Mouse (Mus musculus): Measurements from ENCODE around the gene Atg4d.
"Not testable (repeated sequence)": the region's sequence is repeated elsewhere in the genome, so short reads cannot be mapped to it uniquely, and the experiment has no call there.

Gene Atg4d

DNA sequence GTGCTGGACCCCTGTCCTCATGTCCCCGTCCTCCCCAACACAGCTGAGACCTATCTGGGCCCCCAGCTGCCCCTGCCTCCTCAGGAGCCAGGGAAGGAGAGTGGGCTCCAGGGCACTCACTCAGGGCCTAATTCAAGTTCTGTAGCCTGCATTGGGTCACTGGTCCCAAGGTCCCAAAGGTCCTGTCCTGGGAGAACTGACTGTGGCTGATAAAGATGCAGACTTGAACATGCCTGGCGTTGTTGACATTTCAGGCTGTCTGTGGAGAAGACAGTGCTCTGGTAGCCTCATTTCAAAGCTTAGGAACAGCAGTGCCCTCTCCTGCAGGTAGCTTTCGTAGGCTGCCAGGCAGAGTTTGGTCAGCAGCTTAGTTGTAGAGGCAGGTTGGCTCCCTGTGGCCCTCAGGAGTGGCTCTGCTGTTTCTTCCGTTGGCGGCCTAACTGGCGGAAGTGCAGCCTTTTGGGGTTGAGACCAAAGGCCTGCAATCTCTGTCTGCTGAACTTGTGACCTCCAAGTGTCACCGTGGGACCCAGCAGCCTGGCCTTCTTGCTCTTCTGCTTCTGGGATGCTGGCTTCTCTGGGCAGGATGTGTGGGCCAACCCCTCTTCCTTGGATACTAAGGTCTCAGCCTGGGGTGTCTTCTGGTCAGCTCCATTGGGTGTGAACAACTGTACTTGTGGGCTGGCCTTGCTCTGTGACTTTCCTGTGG lies 8.6 kb downstream of the Atg4d start:
- no peak for DNase-seq (ENCODE audit: low read depth, low spot score)

DNA sequence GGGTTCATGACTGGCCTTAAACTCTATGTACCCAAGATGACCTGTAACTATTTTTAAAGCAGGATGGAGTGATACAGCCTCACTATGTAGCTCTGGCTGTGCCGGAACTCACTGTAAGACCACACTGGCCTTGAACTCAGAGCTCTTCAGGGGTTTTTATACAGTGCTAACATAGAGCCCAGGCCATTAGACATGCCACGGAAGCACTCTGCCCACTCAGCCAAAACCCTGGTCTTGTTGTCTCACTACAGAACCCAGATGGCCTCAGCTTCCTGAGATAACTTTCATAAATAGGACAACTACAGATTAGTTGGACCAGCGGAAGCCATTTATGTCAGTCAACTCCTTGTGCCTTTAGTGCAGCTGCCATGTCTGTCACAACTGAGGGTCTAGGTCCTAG lies 9.2 kb downstream of the Atg4d start:
- DNase-seq (ENCODE audit: low read depth, low spot score): no peak

- DNase-seq (ENCODE audit: low read depth, low spot score): no peak
Observed at GRCm38 (mm10) chr9:21275013-21275710, 10.1 kb downstream of the Atg4d start.

GRCm38 (mm10) chr9:21275727-21276126 lies 10.6 kb downstream of the Atg4d start:
- no peak for DNase-seq (ENCODE audit: low read depth, low spot score)

- DNase-seq (ENCODE audit: low read depth, low spot score): no peak
Observed at GRCm38 (mm10) chr9:21276307-21276706, 11.2 kb downstream of the Atg4d start.

DNA sequence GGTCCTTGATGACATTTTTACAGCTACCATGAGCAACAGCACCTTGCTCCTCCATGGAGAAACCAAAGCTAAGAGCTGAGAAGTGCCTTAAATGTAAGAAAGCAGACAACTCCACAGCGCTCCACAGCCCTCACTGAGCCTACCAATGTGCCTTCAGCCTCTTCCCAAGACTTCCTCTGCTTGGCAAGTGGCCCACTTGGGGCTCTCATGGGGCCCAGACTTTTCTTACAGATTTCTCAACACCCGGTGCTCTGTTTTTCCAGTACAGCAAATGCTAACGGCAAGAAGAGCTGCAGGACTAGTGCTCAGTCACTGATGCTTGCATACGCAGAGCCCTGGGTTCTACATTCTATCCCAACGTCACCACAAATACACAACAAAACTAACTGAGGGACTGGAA lies 12.7 kb downstream of the Atg4d start:
- no peak for DNase-seq (ENCODE audit: low read depth, low spot score)

DNA sequence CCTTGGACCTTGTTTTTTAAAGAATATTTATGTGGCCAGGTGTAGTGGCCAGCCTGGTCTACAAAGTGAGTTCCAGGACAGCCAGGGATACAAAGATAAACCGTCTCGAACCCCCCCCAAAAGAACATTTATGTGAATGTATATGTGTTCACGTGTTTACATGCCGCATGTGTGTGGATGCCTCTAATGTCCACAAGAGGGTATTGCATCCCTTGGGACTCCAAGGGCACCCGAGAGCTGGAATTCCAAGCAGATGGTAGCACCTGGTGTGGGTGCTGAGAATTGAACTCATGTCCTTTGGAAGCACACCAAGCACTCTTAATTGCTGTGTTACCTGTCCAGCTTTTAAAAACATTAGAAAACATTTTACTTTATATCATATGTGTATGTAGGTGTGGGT lies 18.5 kb downstream of the Atg4d start:
- DNase-seq (ENCODE audit: low read depth, low spot score): no peak

DNA sequence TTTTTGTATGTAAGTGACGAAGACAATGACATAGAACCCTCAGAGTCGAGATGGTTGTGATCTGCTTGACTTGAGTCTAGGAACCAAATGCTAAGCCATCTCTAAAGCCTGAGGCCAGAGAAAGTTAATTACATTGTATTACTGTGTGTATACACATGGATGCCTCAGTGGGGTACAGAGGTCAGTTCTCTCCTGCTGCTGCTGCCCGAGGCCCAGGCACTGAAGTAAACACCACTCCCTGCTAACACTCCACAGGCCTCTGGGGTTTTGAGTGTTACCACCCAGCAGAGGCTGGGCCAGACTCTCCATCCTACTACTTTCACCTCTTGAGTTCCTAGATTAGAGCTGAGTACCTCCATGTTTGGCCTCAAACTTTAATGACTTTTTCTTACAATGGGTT lies 18.9 kb downstream of the Atg4d start:
- DNase-seq (ENCODE audit: low read depth, low spot score): no peak

DNA sequence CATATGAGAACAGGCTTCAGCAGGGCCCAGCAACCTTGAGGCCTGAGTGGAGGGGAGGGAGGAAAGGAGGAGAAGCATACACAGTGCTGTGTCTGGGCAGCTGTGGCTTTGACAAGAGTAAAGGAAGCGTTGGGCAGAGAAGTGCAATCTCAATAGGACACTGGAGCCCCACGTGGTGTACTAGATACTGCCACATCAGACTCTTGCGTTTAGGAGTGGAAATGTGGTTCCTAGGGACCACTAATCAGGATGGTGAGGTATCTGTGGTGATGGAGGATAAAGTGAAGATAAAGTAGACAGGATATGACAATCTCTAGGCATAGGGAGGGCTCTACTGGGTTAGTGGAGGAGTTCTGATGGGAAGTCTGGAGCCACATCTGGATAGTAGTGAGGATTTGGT lies 21.7 kb downstream of the Atg4d start:
- peak; percentile 76 for DNase-seq (ENCODE audit: low read depth, low spot score)

GRCm38 (mm10) chr9:21287571-21288402 lies 22.7 kb downstream of the Atg4d start, which contains the start of gene Kri1:
TSS of gene Kri1 (minus strand) at chr9:21287969.
- DNase-seq (ENCODE audit: low read depth, low spot score): peak; percentile 99

- DNase-seq (ENCODE audit: low read depth, low spot score): peak; percentile 80
Observed at GRCm38 (mm10) chr9:21288404-21289336, 23.6 kb downstream of the Atg4d start.

DNA sequence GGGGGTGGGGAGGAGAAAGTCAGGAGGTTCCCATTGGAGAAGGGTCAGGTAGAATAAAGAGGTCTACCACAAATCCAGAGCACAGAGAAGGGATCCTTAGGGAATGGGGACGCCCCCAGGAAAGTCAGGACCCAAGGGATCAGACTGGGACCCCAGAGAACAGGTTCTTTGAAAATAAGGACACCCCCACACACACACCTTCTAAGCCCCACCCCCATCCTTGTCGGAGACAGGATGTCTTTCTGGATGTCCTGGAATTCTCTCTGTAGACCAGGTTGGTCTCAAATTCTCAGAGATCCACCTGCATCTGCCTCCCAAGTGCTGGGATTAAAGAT lies 24.2 kb downstream of the Atg4d start:
- no peak for DNase-seq (ENCODE audit: low read depth, low spot score)

GRCm38 (mm10) chr9:21290589-21290988 lies 25.5 kb downstream of the Atg4d start:
- no peak for DNase-seq (ENCODE audit: low read depth, low spot score)

GRCm38 (mm10) chr9:21291022-21291787 lies 26.1 kb downstream of the Atg4d start, which contains the start of gene Cdkn2d:
TSS of gene Cdkn2d (minus strand) at chr9:21291407.
- DNase-seq (ENCODE audit: low read depth, low spot score): peak; percentile 100

- not testable (repeated sequence) for DNase-seq (ENCODE audit: low read depth, low spot score)
Observed at GRCm38 (mm10) chr9:21291868-21292267, 26.8 kb downstream of the Atg4d start.

DNA sequence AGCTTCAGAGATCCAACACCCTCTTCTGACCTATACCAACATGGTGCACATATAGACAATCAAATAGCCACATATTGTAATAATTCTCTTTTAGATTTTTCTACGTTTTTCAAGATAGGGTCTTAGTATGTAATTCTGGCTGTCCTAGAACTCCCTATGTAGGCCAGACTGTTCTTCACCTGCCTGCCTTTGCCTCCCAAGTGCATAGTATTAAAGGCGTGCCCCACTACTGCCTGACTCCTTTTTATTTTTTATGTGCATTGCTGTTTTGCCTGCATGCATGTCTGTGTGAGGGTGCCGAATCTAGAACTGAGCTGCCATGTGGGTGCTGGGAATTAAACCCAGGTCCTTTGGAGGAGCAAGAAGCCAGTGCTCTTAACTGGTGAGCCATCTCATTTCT lies 27.2 kb downstream of the Atg4d start:
- DNase-seq (ENCODE audit: low read depth, low spot score): no peak

DNA sequence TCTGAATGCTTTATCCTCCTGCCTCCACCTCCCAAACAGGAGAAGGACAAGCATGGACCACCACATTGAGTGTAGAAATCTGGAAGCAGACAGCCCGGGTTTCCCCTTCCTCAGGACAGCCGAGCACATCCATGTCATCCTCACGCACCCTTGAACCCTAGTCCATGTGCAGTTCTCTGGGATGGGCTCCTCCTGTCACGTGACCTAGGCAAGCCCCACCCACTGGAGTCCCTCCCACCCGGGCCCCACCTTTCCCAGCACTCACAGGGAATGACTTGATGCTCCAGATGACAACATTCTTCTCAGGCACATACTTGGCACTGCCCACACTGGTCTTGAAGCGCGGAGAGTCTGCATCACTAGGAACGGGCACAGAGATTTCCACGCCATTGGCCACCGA lies 33.9 kb downstream of the Atg4d start:
- no peak for DNase-seq (ENCODE audit: low read depth, low spot score)

DNA sequence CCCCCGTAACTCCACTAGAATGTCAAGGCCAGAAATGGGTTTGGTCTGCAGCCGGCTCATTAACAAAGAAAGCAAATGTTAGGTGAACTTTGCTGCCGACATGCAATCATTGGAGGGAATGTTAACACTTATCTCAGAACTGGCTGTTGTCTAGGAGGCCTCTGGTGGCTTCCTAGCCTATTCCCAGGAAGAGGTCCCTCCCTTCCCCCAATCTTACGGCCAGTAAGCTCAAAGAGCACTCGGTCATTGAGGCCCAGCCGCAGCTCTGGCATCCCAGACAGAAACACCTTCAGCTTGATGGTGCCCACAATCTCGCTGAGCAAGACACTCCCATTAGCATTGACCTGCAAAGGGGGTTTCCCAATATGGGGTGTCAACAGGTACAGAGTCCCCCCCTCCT lies 40.0 kb downstream of the Atg4d start:
- peak; percentile 7 for DNase-seq (ENCODE audit: low read depth, low spot score)

- peak; percentile 91 for DNase-seq (ENCODE audit: low read depth, low spot score)
Observed at GRCm38 (mm10) chr9:21309150-21309741, 44.2 kb downstream of the Atg4d start.

- no peak for DNase-seq (ENCODE audit: low read depth, low spot score)
Observed at GRCm38 (mm10) chr9:21311695-21312094, 46.6 kb downstream of the Atg4d start.

Measured in CD4-positive helper T cell, adult 2 months (primary cell).